Mouse (Mus musculus): ENCODE data around the gene Micall1. TPM values are rescaled to one million over a fixed set of nuclear protein-coding genes. Genes with fewer than 3 reads are reported as not detected.

Gene Micall1
- polyA plus RNA-seq, 1 experiment from 2014 or later = 20.2 TPM

Other genes starting within 250 kb of the Micall1 start
- gene Gga1, start 231.7 kb upstream of the Micall1 start, polyA plus RNA-seq (2015; fragmentation: Nextera tagmentation; extraction: Ambion mirVana) = 39.7 and 48.4 TPM in 2 replicates
- 0.53 TPM in 1 of 2 replicates, not detected in the other for gene Gm49510, start 209.2 kb upstream of the Micall1 start, polyA plus RNA-seq (2015; fragmentation: Nextera tagmentation; extraction: Ambion mirVana)
- gene Sh3bp1, start 209.1 kb upstream of the Micall1 start, polyA plus RNA-seq (2015; fragmentation: Nextera tagmentation; extraction: Ambion mirVana) = 15.1 and 24.5 TPM in 2 replicates
- 16.2 and 20.4 TPM in 2 replicates for gene Pdxp, start 195.0 kb upstream of the Micall1 start, polyA plus RNA-seq (2015; fragmentation: Nextera tagmentation; extraction: Ambion mirVana)
- gene Lgals1, start 182.2 kb upstream of the Micall1 start, polyA plus RNA-seq (2015; fragmentation: Nextera tagmentation; extraction: Ambion mirVana) = 806 and 862 TPM in 2 replicates
- gene Nol12, start 174.0 kb upstream of the Micall1 start, polyA plus RNA-seq (2015; fragmentation: Nextera tagmentation; extraction: Ambion mirVana) = 29.9 and 30.3 TPM in 2 replicates
- 36.8 and 54.5 TPM in 2 replicates for gene Triobp, start 161.2 kb upstream of the Micall1 start, polyA plus RNA-seq (2015; fragmentation: Nextera tagmentation; extraction: Ambion mirVana)
- gene H1f0, start 80.4 kb upstream of the Micall1 start, polyA plus RNA-seq (2015; fragmentation: Nextera tagmentation; extraction: Ambion mirVana) = 289 and 300 TPM in 2 replicates
- gene Galr3, start 67.0 kb upstream of the Micall1 start, polyA plus RNA-seq (2015; fragmentation: Nextera tagmentation; extraction: Ambion mirVana) = not detected in 2 replicates
- 20.4 and 31.6 TPM in 2 replicates for gene Ankrd54, start 46.0 kb upstream of the Micall1 start, polyA plus RNA-seq (2015; fragmentation: Nextera tagmentation; extraction: Ambion mirVana)
- 131 and 151 TPM in 2 replicates for gene Eif3l, start 33.7 kb upstream of the Micall1 start, polyA plus RNA-seq (2015; fragmentation: Nextera tagmentation; extraction: Ambion mirVana)
- gene Polr2f, start 32.1 kb downstream of the Micall1 start, polyA plus RNA-seq (2015; fragmentation: Nextera tagmentation; extraction: Ambion mirVana) = 207 and 240 TPM in 2 replicates
- gene 1700088E04Rik, start 32.4 kb downstream of the Micall1 start, polyA plus RNA-seq (2015; fragmentation: Nextera tagmentation; extraction: Ambion mirVana) = 7.4 and 8.1 TPM in 2 replicates
- gene Sox10, start 56.3 kb downstream of the Micall1 start, polyA plus RNA-seq (2015; fragmentation: Nextera tagmentation; extraction: Ambion mirVana) = 0.45 and 1.3 TPM in 2 replicates
- gene Pick1, start 120.3 kb downstream of the Micall1 start, polyA plus RNA-seq (2015; fragmentation: Nextera tagmentation; extraction: Ambion mirVana) = 29.5 and 39.9 TPM in 2 replicates
- 0.61 and 0.73 TPM in 2 replicates for gene Gm49486, start 120.5 kb downstream of the Micall1 start, polyA plus RNA-seq (2015; fragmentation: Nextera tagmentation; extraction: Ambion mirVana)
- gene Slc16a8, start 145.9 kb downstream of the Micall1 start, polyA plus RNA-seq (2015; fragmentation: Nextera tagmentation; extraction: Ambion mirVana) = 0.60 TPM in 2 replicates
- gene Baiap2l2, start 176.6 kb downstream of the Micall1 start, polyA plus RNA-seq (2015; fragmentation: Nextera tagmentation; extraction: Ambion mirVana) = 9.8 and 9.9 TPM in 2 replicates
- gene Pla2g6, start 219.5 kb downstream of the Micall1 start, polyA plus RNA-seq (2015; fragmentation: Nextera tagmentation; extraction: Ambion mirVana) = 9.9 and 13.5 TPM in 2 replicates
- gene Maff, start 237.7 kb downstream of the Micall1 start, polyA plus RNA-seq (2015; fragmentation: Nextera tagmentation; extraction: Ambion mirVana) = 3.5 and 3.8 TPM in 2 replicates

All from heart, embryonic 15.5 days (tissue).